Mouse (Mus musculus): ENCODE results near the gene Ank. TPM values are rescaled to one million over a fixed set of nuclear protein-coding genes. Genes with fewer than 3 reads are reported as not detected.

The Ank gene
- polyA plus RNA-seq, 1 experiment from 2014 or later: 13.9 TPM

DNA sequence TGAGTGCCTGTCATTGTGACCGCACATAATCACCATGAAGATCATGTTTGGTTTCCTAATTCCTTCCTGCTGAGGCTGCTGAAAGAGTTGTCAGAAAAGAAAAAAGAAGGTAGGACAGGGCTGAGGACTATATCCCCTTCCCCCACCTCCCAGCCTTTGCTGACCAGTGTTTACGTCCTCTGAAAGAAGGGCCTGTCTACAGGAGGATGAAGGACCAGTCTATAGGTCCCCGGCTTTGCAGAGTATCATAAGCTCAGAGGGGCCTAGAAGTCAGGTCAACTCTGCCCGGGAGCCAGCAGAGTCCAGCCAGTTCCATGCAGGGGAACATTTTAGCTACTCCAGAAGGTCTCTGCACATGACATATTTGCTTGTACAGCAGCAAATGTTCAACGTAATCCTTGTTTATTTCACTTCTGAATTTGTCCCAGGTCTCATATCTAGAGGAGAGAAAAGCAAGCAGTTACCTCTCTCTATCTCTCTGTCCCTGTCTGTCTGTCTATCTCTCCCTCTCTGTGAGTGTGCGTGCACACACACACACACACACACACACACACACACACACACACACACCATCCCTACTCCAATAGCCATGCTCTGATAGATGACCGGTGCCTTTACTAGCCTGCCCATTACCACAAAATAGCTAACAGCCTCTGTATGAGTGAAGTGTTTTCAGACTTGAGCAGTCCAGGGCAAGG lies 31.0 kb downstream of the Ank start:
- Histone ChIP-seq H3K9ac (ENCODE audit: low read length) (no peak overlapping the region), H3K4me2 (ENCODE audit: low read length) (no peak overlapping the region), H3K4me1 (ENCODE audit: control insufficient read depth, insufficient read depth, low read length) (peaks cover 6% of the 10 kb centered on the region; the same call in 1 of the 2 replicates), H3K9me3 (replicated peaks; ENCODE audit: control insufficient read depth, low read length) (no peaks in the 10 kb centered on the region), H3K27ac (ENCODE audit: low read depth, low read length) (no peak overlapping the region), H3K36me3 (ENCODE audit: control insufficient read depth, insufficient read depth, low read length) (no peaks in the 10 kb centered on the region), H3K4me3 (ENCODE audit: low read depth, low read length) (no peak overlapping the region), H3K27me3 (replicated peaks; ENCODE audit: control insufficient read depth, insufficient read depth, low read length) (no peaks in the 10 kb centered on the region)
- 68% methylated on average over 7 of the region's 7 CpGs for WGBS
- DNase-seq (ENCODE audit: low spot score): no peak
- no peak; the same call in 1 of the 2 replicates for ATAC-seq

DNA sequence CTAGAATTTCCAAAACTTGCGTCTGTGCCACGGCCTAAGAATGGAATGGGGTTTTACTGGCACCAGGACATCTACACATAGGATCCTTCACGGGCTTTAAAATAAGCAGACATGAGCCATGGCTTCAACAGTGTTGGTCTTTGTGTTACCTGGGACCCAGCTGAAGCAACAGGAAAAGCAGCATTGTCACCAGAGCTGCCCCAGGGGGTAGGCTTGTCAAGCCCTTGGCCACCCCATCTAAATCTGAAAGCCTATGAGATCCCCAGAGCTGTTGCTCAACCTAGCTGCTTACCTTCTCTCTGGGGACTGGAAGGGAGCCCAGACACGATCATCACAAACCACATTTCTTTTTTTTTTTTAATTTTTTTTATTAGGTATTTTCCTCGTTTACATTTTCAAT lies 31.6 kb downstream of the Ank start:
- no peak for ATAC-seq
- H3K4me1 ChIP-seq (ENCODE audit: control insufficient read depth, insufficient read depth, low read length): peaks cover 6% of the 10 kb centered on the region; the same call in 1 of the 2 replicates
- WGBS: 79% methylated on average over 5 of the region's 5 CpGs

DNA sequence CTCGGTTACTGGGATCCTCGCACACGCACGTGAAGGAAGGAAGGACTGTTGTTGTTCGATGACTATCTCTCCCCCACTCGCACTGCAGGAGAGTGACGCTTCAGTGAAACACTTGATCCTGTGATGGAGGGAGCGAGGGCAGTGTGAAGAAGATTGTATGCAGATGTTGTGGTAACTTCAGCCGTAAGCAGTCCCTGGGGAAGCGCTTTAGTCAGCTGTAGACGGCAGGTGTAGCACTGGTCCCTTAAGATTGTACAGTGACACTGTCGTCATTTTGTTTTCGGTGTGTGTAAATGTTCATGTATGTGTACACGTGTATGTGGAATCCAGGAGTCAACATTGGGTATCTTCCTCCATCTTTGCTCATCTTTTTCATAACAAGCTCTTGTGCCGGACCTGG lies 33.9 kb downstream of the Ank start:
- H3K4me3 ChIP-seq (ENCODE audit: low read depth, low read length): no peak overlapping the region
- no peak overlapping the region for H3K4me2 ChIP-seq (ENCODE audit: low read length)
- WGBS: 84% methylated on average over 15 of the region's 15 CpGs
- no peaks in the 10 kb centered on the region for H3K27me3 ChIP-seq (replicated peaks; ENCODE audit: control insufficient read depth, insufficient read depth, low read length)
- H3K4me1 ChIP-seq (ENCODE audit: control insufficient read depth, insufficient read depth, low read length): peaks cover 4% of the 10 kb centered on the region; the same call in 1 of the 2 replicates
- no peaks in the 10 kb centered on the region for H3K36me3 ChIP-seq (ENCODE audit: control insufficient read depth, insufficient read depth, low read length)
- no peaks in the 10 kb centered on the region for H3K9me3 ChIP-seq (replicated peaks; ENCODE audit: control insufficient read depth, low read length)
- DNase-seq (ENCODE audit: low spot score) (no peak), ATAC-seq (no peak)
- no peak overlapping the region for H3K27ac ChIP-seq (ENCODE audit: low read depth, low read length)
- no peak overlapping the region for H3K9ac ChIP-seq (ENCODE audit: low read length)

More for the DNA sequence above, 31.6 kb downstream of the Ank start:
- Histone ChIP-seq H3K36me3 (ENCODE audit: control insufficient read depth, insufficient read depth, low read length) (no peaks in the 10 kb centered on the region), H3K4me2 (ENCODE audit: low read length) (no peak overlapping the region), H3K4me3 (ENCODE audit: low read depth, low read length) (no peak overlapping the region), H3K9me3 (replicated peaks; ENCODE audit: control insufficient read depth, low read length) (no peaks in the 10 kb centered on the region), H3K27me3 (replicated peaks; ENCODE audit: control insufficient read depth, insufficient read depth, low read length) (no peaks in the 10 kb centered on the region), H3K9ac (ENCODE audit: low read length) (no peak overlapping the region), H3K27ac (ENCODE audit: low read depth, low read length) (no peak overlapping the region)
- no peak for DNase-seq (ENCODE audit: low spot score)

DNA sequence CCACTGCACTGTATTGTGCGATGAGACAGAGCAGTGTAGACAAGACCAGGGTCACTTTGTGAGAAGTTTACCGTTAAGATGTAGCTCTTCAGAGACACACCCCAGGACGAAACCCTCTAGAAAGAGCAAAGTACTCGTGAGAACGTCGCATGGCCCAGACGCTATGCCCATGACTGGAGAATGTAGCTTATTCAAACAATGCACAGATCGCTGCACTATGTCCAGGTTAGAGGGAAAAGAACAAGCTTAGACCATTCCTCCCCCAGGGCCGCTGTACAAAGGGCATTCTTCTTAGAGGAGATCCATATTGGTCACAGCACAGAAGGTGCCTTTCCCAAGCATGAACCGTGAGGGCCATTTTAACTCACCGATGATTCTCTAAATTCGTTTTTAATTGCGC lies 35.9 kb downstream of the Ank start:
- no peaks in the 10 kb centered on the region for H3K9me3 ChIP-seq (replicated peaks; ENCODE audit: control insufficient read depth, low read length)
- H3K36me3 ChIP-seq (ENCODE audit: control insufficient read depth, insufficient read depth, low read length): no peaks in the 10 kb centered on the region
- no peak for DNase-seq (ENCODE audit: low spot score)
- H3K9ac ChIP-seq (ENCODE audit: low read length): no peak overlapping the region
- no peak overlapping the region for H3K27ac ChIP-seq (ENCODE audit: low read depth, low read length)
- no peak overlapping the region for H3K4me3 ChIP-seq (ENCODE audit: low read depth, low read length)
- WGBS: 87% methylated on average over 13 of the region's 13 CpGs
- H3K27me3 ChIP-seq (replicated peaks; ENCODE audit: control insufficient read depth, insufficient read depth, low read length): no peaks in the 10 kb centered on the region
- no peak for ATAC-seq
- H3K4me2 ChIP-seq (ENCODE audit: low read length): no peak overlapping the region
- H3K4me1 ChIP-seq (ENCODE audit: control insufficient read depth, insufficient read depth, low read length): no peaks in the 10 kb centered on the region

DNA sequence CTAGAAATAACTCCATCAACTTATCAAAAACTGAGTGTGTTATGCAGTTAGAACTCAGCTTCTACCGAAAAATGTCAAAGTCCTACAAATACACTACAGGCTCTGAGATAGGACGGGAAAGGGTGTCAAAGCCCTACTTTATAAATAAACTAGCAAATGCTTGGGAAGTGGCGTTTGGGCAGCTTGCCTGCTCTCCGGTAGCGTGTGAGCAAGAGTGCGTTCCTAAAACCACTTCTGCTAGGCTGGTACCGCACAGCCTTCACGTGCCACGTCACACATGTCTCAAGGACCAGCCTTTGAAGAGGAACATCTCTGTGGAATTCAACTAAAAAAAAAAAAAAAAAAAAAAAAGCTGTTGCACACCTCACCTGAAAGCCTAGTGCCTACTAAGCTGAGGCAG lies 36.7 kb downstream of the Ank start:
- no peaks in the 10 kb centered on the region for H3K36me3 ChIP-seq (ENCODE audit: control insufficient read depth, insufficient read depth, low read length)
- H3K27me3 ChIP-seq (replicated peaks; ENCODE audit: control insufficient read depth, insufficient read depth, low read length): no peaks in the 10 kb centered on the region
- H3K9ac ChIP-seq (ENCODE audit: low read length): no peak overlapping the region
- no peak overlapping the region for H3K4me2 ChIP-seq (ENCODE audit: low read length)
- WGBS: 87% methylated on average over 9 of the region's 9 CpGs
- H3K9me3 ChIP-seq (replicated peaks; ENCODE audit: control insufficient read depth, low read length): no peaks in the 10 kb centered on the region
- H3K4me1 ChIP-seq (ENCODE audit: control insufficient read depth, insufficient read depth, low read length): no peaks in the 10 kb centered on the region
- DNase-seq (ENCODE audit: low spot score): no peak
- no peak for ATAC-seq
- H3K4me3 ChIP-seq (ENCODE audit: low read depth, low read length): no peak overlapping the region
- H3K27ac ChIP-seq (ENCODE audit: low read depth, low read length): no peak overlapping the region

DNA sequence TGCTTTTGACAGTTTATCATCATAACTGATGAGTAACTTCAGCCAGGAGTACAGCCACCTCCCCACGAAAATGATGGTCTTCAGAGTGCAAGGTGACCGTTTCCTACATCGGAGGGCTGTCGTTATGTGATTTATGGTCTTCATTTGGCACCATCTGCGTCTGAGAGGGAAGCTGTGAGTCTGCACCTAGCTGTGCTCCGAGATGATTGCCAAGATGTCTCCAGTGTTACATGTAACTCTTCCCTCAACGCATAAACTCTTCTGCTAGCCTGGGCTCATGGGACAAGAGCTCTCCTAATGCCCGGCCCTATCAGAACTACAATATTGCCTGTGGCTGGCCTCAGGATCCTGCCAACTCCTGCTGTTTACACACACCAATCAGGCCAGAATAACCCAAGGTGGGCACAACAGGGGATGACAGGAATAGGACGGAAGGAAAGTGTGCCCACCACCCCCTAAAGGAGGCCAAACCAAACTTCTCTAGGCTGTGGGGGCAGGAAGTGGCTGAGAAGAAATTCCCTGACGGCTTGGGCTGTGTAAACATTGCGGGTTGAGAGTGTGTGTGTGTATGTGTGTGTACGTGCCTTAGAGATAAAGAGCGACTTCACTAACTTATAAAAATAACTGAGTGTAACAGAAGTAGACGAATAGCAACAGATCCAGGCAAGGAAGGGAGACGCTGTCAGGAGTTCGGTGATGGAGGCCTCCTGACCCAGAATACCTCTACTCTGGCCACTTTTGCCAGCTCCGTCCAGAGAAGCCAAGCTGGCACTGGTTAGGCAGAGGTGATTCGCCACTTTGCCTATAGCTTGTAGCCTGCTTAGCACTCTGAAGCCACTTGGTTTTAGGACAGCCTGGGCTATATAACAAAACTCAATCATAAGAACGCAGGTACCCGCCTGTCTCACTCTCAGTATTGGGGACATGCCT lies 37.6 kb downstream of the Ank start:
- no peak overlapping the region for H3K4me3 ChIP-seq (ENCODE audit: low read depth, low read length)
- no peaks in the 10 kb centered on the region for H3K27me3 ChIP-seq (replicated peaks; ENCODE audit: control insufficient read depth, insufficient read depth, low read length)
- H3K27ac ChIP-seq (ENCODE audit: low read depth, low read length): no peak overlapping the region
- DNase-seq (ENCODE audit: low spot score) (no peak), ATAC-seq (no peak)
- no peak overlapping the region for H3K9ac ChIP-seq (ENCODE audit: low read length)
- H3K4me2 ChIP-seq (ENCODE audit: low read length): no peak overlapping the region
- no peaks in the 10 kb centered on the region for H3K36me3 ChIP-seq (ENCODE audit: control insufficient read depth, insufficient read depth, low read length)
- no peaks in the 10 kb centered on the region for H3K4me1 ChIP-seq (ENCODE audit: control insufficient read depth, insufficient read depth, low read length)
- WGBS: 88% methylated on average over 20 of the region's 20 CpGs
- H3K9me3 ChIP-seq (replicated peaks; ENCODE audit: control insufficient read depth, low read length): no peaks in the 10 kb centered on the region

DNA sequence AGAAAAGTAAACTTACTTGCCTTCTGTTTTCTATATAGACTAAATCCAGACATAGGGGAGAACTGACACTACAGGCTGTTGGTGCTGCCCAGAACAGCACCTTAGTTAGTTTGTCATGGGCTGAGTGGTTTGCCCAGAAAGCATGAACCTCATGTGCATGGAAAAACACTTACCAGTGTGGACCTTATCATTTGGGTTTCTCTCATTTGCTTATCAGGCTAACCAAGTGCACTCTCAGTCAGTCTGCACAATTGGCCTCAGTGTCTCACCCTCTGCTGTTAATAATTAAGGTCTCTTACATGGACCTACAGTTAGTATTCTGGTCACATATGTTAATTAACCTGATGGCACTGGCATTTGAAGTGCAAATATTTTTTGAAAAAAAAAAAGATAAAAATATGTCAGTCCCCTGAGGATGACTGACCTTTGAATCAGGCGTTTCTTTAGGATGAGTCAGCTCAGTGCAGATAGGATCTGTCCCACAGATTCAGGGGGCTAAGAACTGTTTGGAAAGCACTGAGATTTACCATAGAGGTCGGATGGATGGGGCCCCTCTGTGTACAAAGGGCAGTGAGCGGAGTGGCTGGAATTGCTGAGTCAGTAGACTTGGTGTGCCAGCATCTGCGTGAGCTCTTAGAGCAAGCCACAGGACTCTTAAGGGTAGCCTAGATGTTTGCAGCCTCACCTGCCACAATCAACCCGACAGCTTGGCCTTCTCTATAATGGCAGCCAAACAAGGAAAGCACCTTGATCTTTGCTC lies 39.8 kb downstream of the Ank start:
- ATAC-seq: no peak
- no peak for DNase-seq (ENCODE audit: low spot score)
- no peaks in the 10 kb centered on the region for H3K4me1 ChIP-seq (ENCODE audit: control insufficient read depth, insufficient read depth, low read length)
- H3K27me3 ChIP-seq (replicated peaks; ENCODE audit: control insufficient read depth, insufficient read depth, low read length): no peaks in the 10 kb centered on the region
- H3K9ac ChIP-seq (ENCODE audit: low read length): no peak overlapping the region
- H3K4me2 ChIP-seq (ENCODE audit: low read length): no peak overlapping the region
- WGBS: 75% methylated on average over 5 of the region's 5 CpGs
- H3K9me3 ChIP-seq (replicated peaks; ENCODE audit: control insufficient read depth, low read length): no peaks in the 10 kb centered on the region
- no peaks in the 10 kb centered on the region for H3K36me3 ChIP-seq (ENCODE audit: control insufficient read depth, insufficient read depth, low read length)
- H3K27ac ChIP-seq (ENCODE audit: low read depth, low read length): no peak overlapping the region
- no peak overlapping the region for H3K4me3 ChIP-seq (ENCODE audit: low read depth, low read length)

DNA sequence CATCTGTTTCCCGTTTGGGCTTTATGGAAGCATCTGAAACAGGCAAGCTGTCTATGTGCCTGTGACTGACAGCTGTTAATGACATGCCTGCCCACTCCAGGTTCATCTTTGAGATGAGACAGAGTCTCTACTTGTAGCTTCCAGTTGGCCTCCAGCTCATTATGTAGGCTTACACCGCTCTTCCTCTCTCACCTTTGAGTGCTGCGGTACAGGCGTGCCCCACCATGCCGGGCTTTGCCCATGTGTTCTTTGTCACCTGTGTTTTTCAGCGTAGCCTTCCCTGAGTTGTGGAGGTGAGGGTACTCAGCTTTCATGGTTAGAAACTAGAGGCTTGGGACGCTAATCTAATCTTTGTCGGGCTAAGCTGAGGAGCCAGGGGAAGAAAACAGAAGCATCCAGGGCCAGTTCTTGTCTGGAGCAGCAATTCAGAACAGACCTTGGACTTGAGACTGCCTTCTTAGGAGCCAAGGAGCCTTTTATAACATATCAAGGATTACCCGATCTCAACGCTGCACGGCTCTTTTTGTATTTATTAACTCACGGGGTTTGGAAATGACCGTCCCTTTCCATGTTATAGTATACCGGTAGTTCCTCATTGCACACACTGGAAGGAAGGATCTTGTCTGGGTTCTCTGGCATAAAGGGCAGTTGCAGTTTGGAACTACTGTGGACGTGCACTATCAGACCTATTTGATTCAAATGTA lies 40.6 kb downstream of the Ank start:
- no peaks in the 10 kb centered on the region for H3K36me3 ChIP-seq (ENCODE audit: control insufficient read depth, insufficient read depth, low read length)
- no peak overlapping the region for H3K4me2 ChIP-seq (ENCODE audit: low read length)
- no peaks in the 10 kb centered on the region for H3K27me3 ChIP-seq (replicated peaks; ENCODE audit: control insufficient read depth, insufficient read depth, low read length)
- no peak overlapping the region for H3K9ac ChIP-seq (ENCODE audit: low read length)
- WGBS: 92% methylated on average over 15 of the region's 15 CpGs
- ATAC-seq (no peak), DNase-seq (ENCODE audit: low spot score) (no peak)
- H3K4me1 ChIP-seq (ENCODE audit: control insufficient read depth, insufficient read depth, low read length): no peaks in the 10 kb centered on the region
- H3K4me3 ChIP-seq (ENCODE audit: low read depth, low read length): no peak overlapping the region
- no peak overlapping the region for H3K27ac ChIP-seq (ENCODE audit: low read depth, low read length)
- H3K9me3 ChIP-seq (replicated peaks; ENCODE audit: control insufficient read depth, low read length): no peaks in the 10 kb centered on the region

Data from forebrain, embryonic 14.5 days (tissue).